Mouse (Mus musculus): Measurements from ENCODE around the gene Rapgef5. TPM values are rescaled to one million over a fixed set of nuclear protein-coding genes. Genes with fewer than 3 reads are reported as not detected.

The Rapgef5 gene
- total RNA-seq, 2 experiments from 2014 or later: 129 to 141 TPM

DNA sequence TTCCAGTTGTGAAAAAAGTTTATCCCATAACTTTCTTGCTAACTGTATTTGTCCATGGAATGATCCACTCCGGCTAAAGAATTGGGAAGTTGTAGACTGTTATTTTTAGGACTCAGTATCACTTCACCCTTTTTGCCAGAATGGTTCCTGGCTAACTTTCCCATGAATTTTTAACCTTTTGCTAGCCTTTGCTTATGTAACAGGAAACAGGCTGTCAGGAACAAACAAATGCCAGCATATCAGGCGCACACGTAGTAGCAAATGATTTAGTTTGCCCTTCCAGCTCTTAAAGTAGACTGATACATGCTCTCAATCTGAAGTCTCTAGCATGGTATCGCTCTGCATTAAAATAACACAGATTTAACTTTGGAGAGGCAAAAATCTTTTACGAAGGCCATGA, 141.5 kb downstream of the Rapgef5 start:
- intact Hi-C loops (cut with DNase I): no loop called here
- no peak for DNase-seq (ENCODE audit: low spot score in 2 of 2)

DNA sequence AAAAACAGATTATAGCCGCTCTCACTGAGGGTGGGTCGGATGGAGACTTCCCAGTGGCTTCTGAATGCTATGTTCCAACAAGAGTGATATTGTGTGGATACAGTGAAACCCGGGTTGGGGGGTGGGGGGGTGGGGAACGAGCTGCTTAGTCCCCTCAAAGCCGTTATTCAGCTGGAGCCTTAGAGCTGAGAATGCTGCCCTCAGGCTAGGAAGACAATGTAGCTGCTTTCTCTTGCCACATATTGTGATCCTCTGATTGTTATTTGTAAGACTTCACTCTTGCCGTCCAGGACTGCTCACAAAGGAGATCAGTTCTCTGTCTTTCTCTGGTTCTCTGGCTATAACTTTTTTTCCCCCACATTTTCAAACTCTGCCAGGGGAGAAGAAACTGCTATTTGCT, 142.5 kb downstream of the Rapgef5 start:
- no peak for DNase-seq (ENCODE audit: low spot score in 2 of 2)
- intact Hi-C loops (cut with DNase I): no loop called here

DNA sequence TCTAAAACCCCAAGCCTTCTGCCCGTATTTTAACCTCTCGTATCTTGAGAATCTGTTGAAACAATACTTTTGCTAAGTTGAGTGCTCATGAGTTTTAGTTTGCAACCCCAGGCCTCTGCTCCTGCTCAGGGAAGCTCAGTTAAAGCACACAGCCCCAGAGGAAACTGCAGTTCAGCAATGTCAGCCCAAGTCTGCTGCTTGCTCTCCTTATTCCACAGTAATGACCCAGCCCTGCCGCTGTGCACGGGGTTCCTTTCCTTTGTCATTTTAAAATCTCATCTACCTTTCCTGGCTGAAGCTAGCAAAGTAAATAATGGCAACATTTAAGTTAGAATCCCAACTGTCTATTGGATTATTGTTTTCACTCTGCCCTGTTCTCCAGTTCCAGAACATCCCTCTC, 144.1 kb downstream of the Rapgef5 start:
- DNase-seq (ENCODE audit: low spot score in 2 of 2): no peak
- intact Hi-C loops (cut with DNase I): no loop called here

GRCm38 (mm10) chr12:117661871-117662270, 145.6 kb downstream of the Rapgef5 start:
- DNase-seq (ENCODE audit: low spot score in 2 of 2): no peak

DNA sequence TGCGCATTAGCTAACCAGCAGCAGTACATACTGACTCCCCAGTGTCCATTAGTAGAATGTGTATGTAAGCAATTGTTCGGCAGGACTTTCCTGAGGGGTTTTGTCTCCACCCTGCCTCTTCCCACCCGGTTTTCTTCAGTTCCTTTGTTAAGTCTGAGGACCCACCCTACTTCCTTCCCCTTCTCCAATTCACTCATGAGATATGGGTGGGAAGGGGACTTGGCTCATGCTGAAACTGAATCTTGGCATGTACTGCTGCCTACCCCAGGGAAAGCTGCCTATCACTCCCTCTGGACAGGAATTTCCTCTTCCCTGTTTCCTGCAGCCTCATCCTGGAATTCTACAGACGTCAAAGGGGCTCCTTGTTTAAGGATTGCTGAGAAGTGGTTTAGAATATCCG, 147.4 kb downstream of the Rapgef5 start:
- no peak for DNase-seq (ENCODE audit: low spot score in 2 of 2)
- intact Hi-C loops (cut with DNase I): no loop called here

More at GRCm38 (mm10) chr12:117661871-117662270, 145.6 kb downstream of the Rapgef5 start:
- intact Hi-C loops (cut with DNase I): no loop called here

- DNase-seq (ENCODE audit: low spot score in 2 of 2): no peak
- intact Hi-C loops (cut with DNase I): no loop called here
Measured at GRCm38 (mm10) chr12:117664644-117665043, 148.4 kb downstream of the Rapgef5 start.

DNA sequence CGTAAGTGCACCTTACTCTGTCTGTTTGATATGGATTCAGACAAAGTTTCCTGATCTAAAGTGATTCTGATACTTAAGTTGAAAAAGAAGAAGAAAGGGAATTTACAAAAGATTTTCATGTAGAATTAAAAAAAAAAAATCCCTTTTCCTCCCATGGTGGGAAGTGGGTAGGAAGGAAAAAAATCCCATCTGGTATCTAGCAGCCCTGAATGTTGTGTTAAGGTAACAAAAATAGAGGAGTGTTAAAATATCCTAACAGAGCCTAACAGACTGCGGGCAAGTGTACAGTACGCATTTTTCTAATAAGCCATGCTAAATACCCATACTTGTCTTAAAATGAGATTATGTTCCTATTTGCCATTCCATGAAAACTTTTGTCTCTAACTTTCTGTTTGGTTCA, 150.1 kb downstream of the Rapgef5 start:
- DNase-seq (ENCODE audit: low spot score in 2 of 2): no peak
- intact Hi-C loops (cut with DNase I): no loop called here

GRCm38 (mm10) chr12:117669610-117670400, 153.5 kb downstream of the Rapgef5 start:
- DNase-seq (ENCODE audit: low spot score in 2 of 2): peak in 1 of 2 experiments; percentile 62
- intact Hi-C loops (cut with DNase I): no loop called here

DNA sequence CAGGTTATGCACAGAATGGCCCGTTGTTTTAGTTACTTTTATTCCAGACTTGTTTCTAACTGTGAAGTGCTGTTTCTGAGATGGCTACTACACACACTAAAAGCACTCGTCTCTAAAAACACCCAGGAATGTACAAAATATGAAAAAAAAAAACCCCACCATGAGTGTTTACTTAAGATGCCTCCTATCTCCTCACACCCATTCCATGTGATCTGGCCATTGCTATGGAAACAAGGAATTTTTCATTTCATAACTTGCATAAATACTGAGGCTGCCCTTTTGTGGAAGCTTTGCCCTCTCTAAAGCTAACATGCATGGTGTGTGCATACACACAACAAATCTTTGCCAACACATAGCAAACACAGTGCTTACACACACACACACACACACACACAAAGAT, 156.9 kb downstream of the Rapgef5 start:
- no peak for DNase-seq (ENCODE audit: low spot score in 2 of 2)
- intact Hi-C loops (cut with DNase I): no loop called here

DNA sequence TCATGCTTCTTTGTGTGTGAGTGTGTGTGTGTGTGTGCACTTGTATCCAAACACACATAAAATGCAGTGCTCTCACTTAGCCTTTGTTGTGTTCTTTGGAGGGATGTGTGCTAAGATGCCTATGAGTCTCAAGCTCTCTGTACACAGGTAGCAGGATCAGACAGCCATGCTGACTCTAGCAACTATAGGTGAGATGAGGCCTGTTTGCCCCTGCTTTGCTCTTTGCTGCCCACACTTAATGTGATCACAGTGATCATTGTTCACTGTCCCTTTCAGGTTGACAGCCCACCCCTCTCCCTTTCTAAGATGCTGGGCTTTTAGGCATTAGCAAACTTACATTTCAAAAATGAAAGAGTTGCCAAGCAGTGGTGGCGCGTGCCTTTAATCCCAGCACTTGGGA, 158.2 kb downstream of the Rapgef5 start:
- intact Hi-C loops (cut with DNase I): no loop called here
- DNase-seq (ENCODE audit: low spot score in 2 of 2): no peak

DNA sequence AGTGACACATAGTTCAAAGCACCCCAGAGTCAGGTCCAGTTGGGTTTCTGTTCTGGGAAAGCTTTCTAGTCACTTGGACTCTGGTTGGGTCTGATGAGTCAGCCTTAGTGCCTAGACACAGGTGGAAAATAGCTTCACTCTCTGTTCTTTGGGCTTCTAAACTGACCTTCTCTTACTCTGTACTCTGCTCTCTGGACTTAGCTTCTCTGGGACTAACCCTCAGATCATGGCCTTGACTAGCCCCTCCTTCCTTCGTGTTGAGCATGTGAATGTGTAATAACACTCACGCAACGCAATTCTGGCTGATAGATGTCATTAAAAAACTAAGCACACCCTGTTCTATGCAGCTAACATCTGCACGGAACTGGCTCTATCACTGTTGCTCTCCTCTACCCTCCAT, 160.0 kb downstream of the Rapgef5 start:
- no peak for DNase-seq (ENCODE audit: low spot score in 2 of 2)
- intact Hi-C loops (cut with DNase I): no loop called here

GRCm38 (mm10) chr12:117678916-117679315, 162.6 kb downstream of the Rapgef5 start:
- no peak for DNase-seq (ENCODE audit: low spot score in 2 of 2)
- intact Hi-C loops (cut with DNase I): no loop called here

- intact Hi-C loops (cut with DNase I): no loop called here
- DNase-seq (ENCODE audit: low spot score in 2 of 2): no peak
Measured at GRCm38 (mm10) chr12:117679795-117680194, 163.5 kb downstream of the Rapgef5 start.

- intact Hi-C loops (cut with DNase I): no loop called here
- DNase-seq (ENCODE audit: low spot score in 2 of 2): no peak
Measured at GRCm38 (mm10) chr12:117681273-117681672, 165.0 kb downstream of the Rapgef5 start.

GRCm38 (mm10) chr12:117683377-117683776, 167.1 kb downstream of the Rapgef5 start:
- intact Hi-C loops (cut with DNase I): no loop called here
- DNase-seq (ENCODE audit: low spot score in 2 of 2): no peak

DNA sequence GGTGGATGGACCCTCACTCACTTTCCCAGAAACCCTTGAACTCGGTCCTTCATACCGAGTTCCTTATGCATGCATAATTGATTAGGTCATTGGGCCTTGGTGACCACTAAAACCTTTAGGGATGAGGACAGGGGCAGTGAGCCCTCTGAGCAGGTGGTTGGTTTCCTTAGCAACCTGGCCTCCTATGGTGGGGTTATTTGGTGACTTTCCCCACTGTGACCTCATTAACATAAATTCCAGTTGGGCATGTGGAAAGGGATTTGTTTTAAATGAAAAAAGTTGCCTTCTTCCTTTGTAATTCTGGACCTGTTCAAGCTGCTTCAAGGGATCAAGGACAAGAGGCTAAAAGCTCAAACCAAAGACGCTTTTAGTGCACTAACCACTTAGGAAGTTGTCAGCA, 167.7 kb downstream of the Rapgef5 start:
- intact Hi-C loops (cut with DNase I): no loop called here
- DNase-seq (ENCODE audit: low spot score in 2 of 2): no peak

- intact Hi-C loops (cut with DNase I): no loop called here
- no peak for DNase-seq (ENCODE audit: low spot score in 2 of 2)
Measured at GRCm38 (mm10) chr12:117684788-117685187, 168.5 kb downstream of the Rapgef5 start.

DNA sequence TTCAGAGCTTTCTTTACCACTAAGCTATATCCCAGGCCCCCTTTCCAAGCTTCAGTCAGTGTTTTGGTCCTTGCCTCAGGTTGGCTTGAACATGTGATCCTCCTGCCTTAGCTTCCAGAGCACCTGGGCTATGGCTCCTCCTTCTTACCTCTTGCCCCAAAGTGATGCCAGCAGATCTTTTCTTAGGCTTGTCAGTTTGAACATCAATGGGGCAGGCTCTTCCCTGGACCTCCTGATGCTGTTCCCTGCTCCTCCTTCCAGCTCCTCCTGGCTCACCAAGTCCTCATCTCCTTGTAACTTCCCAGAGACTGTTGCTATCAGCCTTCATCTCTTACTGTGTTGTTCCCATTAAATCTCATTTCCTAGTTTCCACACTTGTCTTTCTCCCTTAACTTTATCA, 169.1 kb downstream of the Rapgef5 start:
- no peak for DNase-seq (ENCODE audit: low spot score in 2 of 2)
- intact Hi-C loops (cut with DNase I): no loop called here

DNA sequence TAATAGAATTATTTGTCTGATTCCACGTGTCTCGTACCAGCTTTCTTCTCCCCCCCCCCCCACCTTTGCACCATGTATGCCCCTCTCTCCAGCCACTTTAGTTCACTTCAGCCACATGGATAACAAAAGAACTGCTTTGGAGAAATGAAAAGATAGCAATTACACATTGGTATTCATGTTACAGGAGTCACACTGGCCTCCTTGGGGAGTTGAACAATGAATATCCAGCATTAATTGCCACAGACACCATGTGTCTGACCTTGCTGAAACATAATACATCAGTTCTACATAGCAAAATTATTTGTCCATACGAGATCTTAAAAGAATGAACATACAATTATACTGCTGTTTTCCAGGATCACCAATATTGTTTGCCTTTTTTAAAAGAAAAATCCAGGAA, 170.5 kb downstream of the Rapgef5 start:
- DNase-seq (ENCODE audit: low spot score in 2 of 2): no peak
- intact Hi-C loops (cut with DNase I): no loop called here

- DNase-seq (ENCODE audit: low spot score in 2 of 2): peak; percentile 52 to 73
- intact Hi-C loops (cut with DNase I): no loop called here
Measured at GRCm38 (mm10) chr12:117688655-117689548, 172.6 kb downstream of the Rapgef5 start.

DNA sequence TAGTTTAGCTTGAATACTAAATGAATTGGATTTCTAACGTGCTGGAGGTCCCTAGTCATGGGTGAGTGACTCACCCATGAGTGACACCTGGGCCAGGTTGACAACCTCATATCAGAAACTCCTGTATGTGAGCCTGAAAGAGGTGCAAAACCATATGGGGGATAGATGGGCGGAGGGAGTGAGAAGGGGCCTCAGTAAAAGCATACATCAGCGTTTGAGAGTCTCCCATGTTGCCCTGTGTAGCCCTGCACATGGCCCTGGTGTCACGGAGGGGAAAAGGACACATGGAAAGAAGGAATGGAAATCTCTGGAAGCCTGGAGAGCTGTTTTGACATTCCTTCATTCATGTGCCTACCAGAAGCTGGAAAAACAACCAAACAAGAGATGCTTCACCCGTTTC, 175.1 kb downstream of the Rapgef5 start:
- DNase-seq (ENCODE audit: low spot score in 2 of 2): no peak
- intact Hi-C loops (cut with DNase I): no loop called here
